Mouse (Mus musculus): ENCODE measurements at regions not wholly inside any gene's neighbourhood (a gene's known extent, or its start where the extent isn't known, plus 50 kb on each side); places are given as distances from the start of the nearest gene placed in this dataset.

- TF ChIP-seq POLR2A (IDR thresholded peaks at IDR 0.05; ENCODE audit: borderline replicate concordance, control insufficient read depth, low read depth, low read length) (no peak), CTCF (IDR thresholded peaks at IDR 0.05; ENCODE audit: control insufficient read depth, insufficient read depth, low read length) (no peak)
Measured at GRCm38 (mm10) chr1:184497007-184497406, 235.4 kb downstream of the Hlx start.

Data from bone marrow, adult 2 months (tissue).